Mouse (Mus musculus): ENCODE data around the gene Ddx19a.
"Not testable (repeated sequence)": the region's sequence is repeated elsewhere in the genome, so short reads cannot be mapped to it uniquely, and the experiment has no call there.

Ddx19a gene

DNA sequence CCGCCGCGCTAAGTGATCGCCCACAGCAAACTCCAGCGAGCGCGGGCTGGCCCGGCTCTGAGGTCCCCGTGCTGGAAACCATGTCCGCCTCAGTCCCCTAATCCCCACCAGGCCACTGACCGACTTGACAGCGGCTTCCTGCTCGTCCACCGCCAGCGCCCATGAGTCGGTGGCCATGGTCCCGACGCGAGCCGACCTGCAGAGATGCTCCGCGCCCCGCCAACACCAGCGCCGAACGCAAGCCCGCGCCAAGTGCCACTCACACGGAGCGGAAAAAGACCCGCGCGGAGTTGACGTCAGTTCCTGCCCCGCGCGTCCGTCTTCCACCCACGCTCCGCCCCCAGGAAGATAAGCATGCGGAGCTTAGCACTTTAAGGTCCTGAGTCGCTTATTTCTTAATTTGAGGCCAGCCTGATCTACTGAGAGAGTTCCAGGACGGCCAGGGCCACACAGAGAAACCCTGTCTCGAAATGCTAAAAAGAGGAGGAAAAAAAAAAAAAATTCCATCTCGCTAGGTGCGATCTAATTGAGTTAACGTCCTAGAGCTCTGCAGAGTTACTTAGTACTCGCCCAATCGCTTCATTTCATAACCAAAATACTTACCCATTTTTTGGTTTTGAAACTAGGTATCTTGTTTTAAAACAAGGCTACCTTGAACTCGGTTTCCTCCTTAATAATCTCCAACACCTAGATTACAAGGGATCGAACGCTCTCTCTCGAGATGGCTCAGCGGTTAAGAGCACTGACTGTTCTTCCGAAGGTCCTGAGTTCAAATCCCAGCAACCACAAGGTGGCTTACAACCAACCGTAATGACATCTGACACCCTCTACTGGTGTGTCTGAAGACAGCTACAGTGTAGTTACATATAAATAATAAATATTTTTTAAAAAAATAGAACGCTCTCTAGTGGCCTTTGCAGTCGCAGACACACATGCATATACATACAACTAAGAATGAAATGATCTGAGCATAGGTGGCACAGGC is at the start of gene Ddx19a:
Gene Ddx19a, minus strand, starts transcription at position 254 of the 985 bp plus-strand sequence.
- peak; percentile 79 to 80 for DNase-seq (ENCODE audit: low spot score in 2 of 2)

- no peak for DNase-seq (ENCODE audit: low spot score in 2 of 2)
Observed at GRCm38 (mm10) chr8:111044003-111044734, 46.6 kb upstream of the Ddx19a start.

DNA sequence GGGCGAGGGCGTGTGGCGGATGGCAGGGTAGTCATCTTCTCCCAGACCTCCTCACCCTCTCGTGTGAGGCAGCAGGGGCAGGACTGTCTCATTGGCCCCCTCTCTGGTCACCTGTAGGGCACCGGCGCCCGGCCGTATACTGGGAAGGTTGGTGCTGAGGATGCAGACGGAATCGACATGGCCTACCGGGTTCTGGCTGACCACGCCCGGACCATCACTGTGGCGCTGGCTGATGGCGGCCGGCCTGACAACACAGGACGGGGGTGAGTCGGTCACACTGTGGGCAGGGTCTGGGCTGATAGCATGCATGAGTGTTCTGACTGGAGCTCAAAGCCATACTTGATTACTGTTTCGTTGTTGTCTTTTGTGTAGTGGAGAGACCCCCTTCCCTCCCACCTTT is 44.9 kb upstream of the Ddx19a start:
- DNase-seq (ENCODE audit: low spot score in 2 of 2), result no peak

DNA sequence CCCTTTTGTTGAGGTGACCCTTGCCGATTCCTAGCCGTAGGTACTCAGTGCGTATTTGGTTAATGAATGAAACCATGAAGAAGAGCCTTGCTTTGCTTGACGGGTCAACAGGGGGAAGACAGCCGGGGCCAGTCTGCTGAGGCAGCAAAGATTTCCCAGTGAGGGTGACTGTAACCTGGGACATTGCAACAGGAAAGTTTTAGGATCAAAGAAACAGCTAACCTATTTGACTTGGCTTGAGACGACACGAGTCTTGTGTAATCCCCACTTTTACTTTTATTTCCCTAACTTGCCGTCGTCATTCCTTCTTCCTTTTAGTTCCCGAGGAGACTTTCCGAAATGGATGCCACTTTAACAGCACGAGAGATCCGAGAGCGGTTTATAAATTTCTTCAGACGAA is 39.0 kb upstream of the Ddx19a start:
- no peak for DNase-seq (ENCODE audit: low spot score in 2 of 2)

GRCm38 (mm10) chr8:111034276-111034675 is 36.7 kb upstream of the Ddx19a start:
- DNase-seq (ENCODE audit: low spot score in 2 of 2), result no peak

DNA sequence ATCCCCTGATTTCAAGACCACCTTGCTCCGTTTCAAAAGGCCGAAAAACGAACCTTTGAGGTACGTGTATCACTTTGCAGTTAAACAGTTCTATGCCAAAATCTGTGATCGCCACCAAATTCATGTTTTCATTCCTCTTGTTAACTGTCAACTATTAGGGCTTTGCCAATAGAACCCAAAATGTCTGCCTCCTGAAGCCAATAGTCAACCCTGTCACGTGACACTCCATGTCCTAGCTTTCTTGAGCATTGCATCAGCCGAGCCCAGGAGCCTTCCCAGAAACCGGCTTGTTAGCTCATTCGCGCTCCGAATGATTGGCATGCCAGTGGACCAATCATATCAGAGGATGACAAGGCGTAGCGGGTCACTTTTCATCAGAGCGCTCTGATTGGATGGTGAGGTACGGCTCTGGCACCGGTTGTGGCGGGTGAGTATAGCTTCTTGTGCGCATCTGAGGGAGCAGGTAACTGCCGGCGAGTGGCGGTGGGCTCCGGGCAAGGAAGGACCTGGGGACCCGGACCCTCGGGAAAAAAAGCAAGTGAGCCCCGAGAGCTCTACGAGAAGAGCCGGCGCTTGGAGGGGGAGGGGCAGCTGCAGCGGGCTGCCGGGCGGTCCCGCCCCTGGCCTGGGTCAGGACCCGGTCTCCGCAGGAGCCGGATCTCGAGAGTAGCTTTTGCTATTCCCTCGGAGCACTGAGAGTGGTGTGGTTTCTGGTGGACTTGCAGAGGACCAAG is 36.0 kb upstream of the Ddx19a start:
- peak; percentile 86 to 96 for DNase-seq (ENCODE audit: low spot score in 2 of 2)

- DNase-seq (ENCODE audit: low spot score in 2 of 2), result no peak
Observed at GRCm38 (mm10) chr8:111032916-111033315, 35.3 kb upstream of the Ddx19a start, which contains the start of gene Aars. Gene Aars (plus strand): TSS chr8:111033144.

GRCm38 (mm10) chr8:111031572-111031971 is 34.0 kb upstream of the Ddx19a start, which contains the start of gene Ddx19b:
Gene Ddx19b (minus strand): TSS chr8:111031751.
- no peak for DNase-seq (ENCODE audit: low spot score in 2 of 2)

DNA sequence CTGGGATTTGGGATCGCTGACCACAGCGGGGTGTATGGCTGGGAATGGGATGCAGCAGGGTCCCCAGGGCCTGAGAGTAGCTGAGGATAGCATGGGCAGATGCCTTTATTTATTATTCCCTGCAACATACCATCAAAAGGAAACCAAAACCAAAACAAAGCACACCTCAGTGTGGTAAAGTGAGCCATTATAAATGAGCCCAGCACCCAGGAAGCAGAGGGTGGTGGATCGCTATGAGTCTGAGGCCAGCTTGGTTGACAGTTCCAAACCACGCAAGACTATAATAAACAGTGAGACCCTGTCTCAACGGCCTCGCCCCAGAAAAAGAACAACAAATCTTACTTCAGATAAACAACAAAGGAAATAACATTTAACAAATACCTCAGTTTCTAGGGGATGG is 32.4 kb upstream of the Ddx19a start:
- no peak for DNase-seq (ENCODE audit: low spot score in 2 of 2)

DNA sequence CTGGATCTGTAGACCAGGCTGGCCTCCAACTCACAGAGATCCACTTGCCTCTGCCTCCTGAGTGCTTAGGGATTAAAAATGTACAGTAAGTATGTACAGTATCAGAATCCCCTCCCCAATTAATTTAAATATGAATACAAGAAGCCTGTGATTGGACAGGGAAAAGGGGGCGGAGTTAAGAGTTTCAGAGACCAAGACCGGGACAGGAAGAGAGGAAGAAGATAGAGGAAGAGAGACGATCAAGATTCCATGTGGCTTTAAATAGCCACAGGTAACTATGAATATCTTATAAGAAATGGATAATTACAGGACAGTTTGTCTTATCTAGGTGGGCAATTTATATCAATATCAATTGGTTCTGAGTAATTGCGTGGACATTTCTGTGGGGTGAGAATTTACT is 32.0 kb upstream of the Ddx19a start:
- no peak for DNase-seq (ENCODE audit: low spot score in 2 of 2)

DNA sequence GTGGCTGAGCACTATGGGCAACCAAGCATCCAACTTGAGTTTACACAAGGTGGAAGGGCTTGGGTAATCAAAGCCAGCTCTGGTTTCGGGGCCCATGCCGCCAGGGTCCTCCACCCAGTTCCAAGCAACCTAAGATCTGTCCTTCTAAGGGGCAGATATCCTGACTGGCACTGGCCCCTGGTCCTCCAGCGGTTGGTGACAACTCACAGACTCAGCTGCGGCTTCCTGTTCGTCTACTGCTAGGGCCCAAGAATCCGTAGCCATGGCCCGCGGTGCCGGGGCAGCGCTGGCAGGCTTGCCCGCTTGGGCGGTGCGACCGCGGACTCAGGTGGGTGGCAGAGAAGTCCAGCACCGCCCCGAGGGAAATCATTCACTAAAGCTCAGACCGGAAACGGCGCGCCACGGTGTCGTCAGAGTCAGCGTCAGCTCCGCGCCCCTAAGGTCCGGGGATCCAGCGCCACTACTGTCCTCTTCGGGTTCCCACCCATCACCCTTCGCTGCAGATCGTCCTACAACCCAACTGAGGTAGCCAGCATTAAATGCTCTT is 29.9 kb upstream of the Ddx19a start:
- peak; percentile 78 to 86 for DNase-seq (ENCODE audit: low spot score in 2 of 2)

DNA sequence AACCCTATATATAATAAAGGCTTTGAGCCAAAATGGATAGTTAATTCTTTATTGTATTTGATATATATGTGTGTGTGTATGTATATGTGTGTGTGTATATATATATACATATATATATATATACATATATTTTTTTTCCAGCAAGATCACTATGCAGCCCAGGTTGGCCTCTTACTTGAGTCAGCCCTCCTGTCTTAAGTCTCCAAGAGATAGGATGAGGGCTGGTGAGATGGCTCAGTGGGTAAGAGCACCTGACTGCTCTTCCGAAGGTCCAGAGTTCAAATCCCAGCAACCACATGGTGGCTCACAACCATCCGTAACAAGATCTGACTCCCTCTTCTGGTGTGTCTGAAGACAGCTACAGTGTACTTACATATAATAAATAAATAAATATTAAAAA is 29.0 kb upstream of the Ddx19a start:
- DNase-seq (ENCODE audit: low spot score in 2 of 2), result not testable (repeated sequence)

- DNase-seq (ENCODE audit: low spot score in 2 of 2), result not testable (repeated sequence)
Observed at GRCm38 (mm10) chr8:111010230-111010991, 12.8 kb upstream of the Ddx19a start.

DNA sequence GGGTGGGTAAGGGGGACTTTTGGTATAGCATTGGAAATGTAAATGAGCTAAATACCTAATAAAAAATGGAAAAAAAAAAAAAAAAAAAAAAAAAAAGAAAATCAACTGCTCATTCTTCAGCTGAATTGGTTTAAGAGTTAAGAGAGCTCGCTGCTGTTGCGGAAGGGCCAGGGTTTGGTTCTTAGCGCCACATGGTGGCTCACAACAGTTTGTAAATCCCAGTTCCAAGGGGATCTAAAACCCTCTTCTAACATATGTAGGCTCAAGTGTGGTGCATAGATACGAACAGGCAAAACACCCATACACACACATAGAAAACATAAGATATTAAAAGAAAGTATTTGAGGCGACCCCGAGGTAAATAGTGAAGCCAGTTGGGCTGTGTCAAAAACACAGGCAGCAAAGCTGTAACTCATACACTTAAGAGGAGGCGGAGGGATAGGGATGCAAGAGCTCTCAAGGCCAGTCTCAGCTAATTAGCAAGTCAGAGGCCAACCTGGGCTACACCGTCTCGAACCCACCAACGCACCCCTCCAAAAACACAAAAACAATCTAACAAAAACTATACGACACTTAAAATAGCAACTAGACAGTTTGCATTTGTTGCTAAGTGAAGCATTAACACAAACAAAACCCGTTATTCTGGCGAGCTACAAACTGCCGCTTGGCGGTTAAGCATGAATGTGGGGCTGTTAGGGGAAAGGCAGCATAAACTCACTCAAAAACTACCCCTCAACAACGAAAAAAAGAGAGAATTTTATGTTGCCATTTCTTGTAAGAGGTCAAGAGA is 764 bp downstream of the Ddx19a start:
- DNase-seq (ENCODE audit: low spot score in 2 of 2), result no peak

- no peak for DNase-seq (ENCODE audit: low spot score in 2 of 2)
Observed at GRCm38 (mm10) chr8:110990017-110990416, 7.6 kb downstream of the Ddx19a start.

GRCm38 (mm10) chr8:110987805-110988744 is 9.5 kb downstream of the Ddx19a start:
- DNase-seq (ENCODE audit: low spot score in 2 of 2), result no peak

- DNase-seq (ENCODE audit: low spot score in 2 of 2), result no peak
Observed at GRCm38 (mm10) chr8:110981304-110981703, 16.3 kb downstream of the Ddx19a start.

DNA sequence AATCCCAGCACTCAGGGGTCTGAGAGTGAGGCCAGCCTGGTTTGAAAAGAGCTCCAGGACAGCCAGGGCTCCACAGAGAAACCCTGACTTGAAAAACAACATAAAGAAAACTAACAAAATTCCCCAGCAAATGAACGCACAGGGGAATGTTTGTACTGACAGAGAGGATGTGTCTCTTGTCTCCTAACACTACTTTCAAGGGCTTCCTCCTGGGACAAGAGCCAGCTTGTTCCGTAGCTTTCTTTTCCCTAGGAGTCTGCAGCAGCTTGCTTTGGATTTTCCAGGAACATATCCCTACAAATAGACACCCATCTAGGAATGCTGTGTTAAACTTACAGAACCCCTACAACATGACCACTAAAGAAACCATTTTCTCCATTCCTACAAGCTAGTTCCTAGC is 19.6 kb downstream of the Ddx19a start:
- DNase-seq (ENCODE audit: low spot score in 2 of 2), result not testable (repeated sequence)

DNA sequence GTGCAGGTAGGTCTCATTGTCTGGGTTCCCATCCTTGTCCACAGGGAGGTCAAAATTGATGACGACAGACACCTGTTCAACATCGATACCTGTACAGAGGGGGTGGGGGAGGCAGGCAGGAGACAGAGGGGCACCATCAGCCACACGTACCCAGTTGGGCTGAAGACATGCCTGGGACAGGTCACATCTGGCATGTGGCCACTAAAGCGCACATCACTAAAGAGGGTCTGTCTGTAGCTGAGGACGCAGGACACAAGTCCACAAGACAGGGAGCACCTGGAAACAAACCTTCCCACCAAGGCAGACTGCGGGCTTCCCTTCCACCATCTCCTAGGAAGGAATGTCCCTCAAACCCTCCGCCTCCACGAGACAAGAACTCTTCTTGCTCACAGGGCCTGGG is 21.1 kb downstream of the Ddx19a start:
- not testable (repeated sequence) for DNase-seq (ENCODE audit: low spot score in 2 of 2)
